In genomic region chr5:116039706-116040105, GRCm38 (mm10) we compare ENCODE assay signal across 12 mouse cellular contexts. TPM values are rescaled to one million over a fixed set of nuclear protein-coding genes. Genes with fewer than 3 reads are reported as not detected.
A peak's percentile ranks its signal among the peaks of the same experiment; 100 is the strongest.
DNase-seq lines count a peak whose midpoint lies in the region; ATAC-seq and TF ChIP-seq lines count a peak whose summit lies in the region.
"Had no signal": no experiment of that assay in that cellular context is flagged by ENCODE, and none has a peak within 500 bp of the region (broad histone marks: within the 10 kb centered on the region; RNA-seq: fewer than 3 reads in every experiment).

No protein-coding gene starts in this region.

- DNase-seq in midbrain, embryonic 14.5 days, result no peak
- no peak for DNase-seq in layer of hippocampus, adult 9-10 months (ENCODE audit: low spot score)
- no peak for DNase-seq in spleen, adult 12 weeks (ENCODE audit: low spot score)
- DNase-seq: adrenal gland, postnatal 36 days; cerebellum, adult 9-10 months; lung, postnatal 36 days; thymus, postnatal 36 days had no signal

- H3K36me3 ChIP-seq in hindbrain, embryonic 12.5 days, result no peaks in the 10 kb centered on the region
- no peaks in the 10 kb centered on the region for H3K36me3 ChIP-seq in hindbrain, embryonic 13.5 days
- H3K36me3 ChIP-seq in midbrain, embryonic 16.5 days (ENCODE audit: control insufficient read depth, insufficient read depth, low read length), result no peaks in the 10 kb centered on the region
- no peaks in the 10 kb centered on the region for H3K36me3 ChIP-seq in midbrain, embryonic 14.5 days (ENCODE audit: control insufficient read depth, insufficient read depth, low read length)
- no peaks in the 10 kb centered on the region for H3K36me3 ChIP-seq in intestine, postnatal 0 days (ENCODE audit: control insufficient read depth, insufficient read depth)

- H3K4me1 ChIP-seq in hindbrain, embryonic 12.5 days, result peaks cover 2% of the 10 kb centered on the region; the same call in 1 of the 2 replicates
- 0 out of 2 replicates have a peak, but pooled peaks cover 5% of the 10 kb centered on the region for H3K4me1 ChIP-seq in hindbrain, embryonic 13.5 days (replicated peaks)
- no peaks in the 10 kb centered on the region for H3K4me1 ChIP-seq in midbrain, embryonic 16.5 days (ENCODE audit: control insufficient read depth, insufficient read depth, low read length)
- H3K4me1 ChIP-seq in midbrain, embryonic 14.5 days (ENCODE audit: control insufficient read depth, insufficient read depth, low read length), result peaks cover 3% of the 10 kb centered on the region; the same call in 1 of the 2 replicates
- no peaks in the 10 kb centered on the region for H3K4me1 ChIP-seq in intestine, postnatal 0 days (replicated peaks; ENCODE audit: control insufficient read depth, insufficient read depth, low read length)

- H3K4me2 ChIP-seq in hindbrain, embryonic 12.5 days (replicated peaks), result 0 out of 2 replicates have a peak overlapping the region, but pooled peaks have one; percentile 11
- no peak overlapping the region for H3K4me2 ChIP-seq in hindbrain, embryonic 13.5 days
- H3K4me2 ChIP-seq in midbrain, embryonic 16.5 days (ENCODE audit: low read length), result peak overlapping the region; percentile 2; the same call in 1 of the 2 replicates
- no peak overlapping the region for H3K4me2 ChIP-seq in midbrain, embryonic 14.5 days (ENCODE audit: low read length)
- H3K4me2 ChIP-seq in intestine, postnatal 0 days (replicated peaks; ENCODE audit: low read depth), result peak overlapping the region; percentile 51

- no peaks in the 10 kb centered on the region for H3K9me3 ChIP-seq in hindbrain, embryonic 12.5 days (replicated peaks)
- H3K9me3 ChIP-seq in hindbrain, embryonic 13.5 days, result no peaks in the 10 kb centered on the region
- no peaks in the 10 kb centered on the region for H3K9me3 ChIP-seq in midbrain, embryonic 16.5 days (replicated peaks; ENCODE audit: control insufficient read depth, low read length, poor library complexity, severe bottlenecking)
- no peaks in the 10 kb centered on the region for H3K9me3 ChIP-seq in midbrain, embryonic 14.5 days (ENCODE audit: control insufficient read depth, low read length)
- no peaks in the 10 kb centered on the region for H3K9me3 ChIP-seq in intestine, postnatal 0 days (ENCODE audit: control insufficient read depth)

- TF ChIP-seq CTCF in intestine, postnatal 0 days (IDR thresholded peaks at IDR 0.05; ENCODE audit: low read depth), result no peak

- H3K27ac ChIP-seq in hindbrain, embryonic 12.5 days, result no peak overlapping the region
- H3K27ac ChIP-seq in hindbrain, embryonic 13.5 days, result no peak overlapping the region
- no peak overlapping the region for H3K27ac ChIP-seq in midbrain, embryonic 16.5 days (ENCODE audit: low read length)
- no peak overlapping the region for H3K27ac ChIP-seq in midbrain, embryonic 14.5 days (replicated peaks; ENCODE audit: low read depth, low read length)
- no peak overlapping the region for H3K27ac ChIP-seq in intestine, postnatal 0 days (ENCODE audit: low read depth, low read length)

- peaks cover 8% of the 10 kb centered on the region; the same call in 1 of the 2 replicates for H3K27me3 ChIP-seq in hindbrain, embryonic 12.5 days
- peaks cover 6% of the 10 kb centered on the region; the same call in 1 of the 2 replicates for H3K27me3 ChIP-seq in hindbrain, embryonic 13.5 days
- H3K27me3 ChIP-seq in midbrain, embryonic 16.5 days (ENCODE audit: control insufficient read depth, insufficient read depth, low read depth, low read length), result no peaks in the 10 kb centered on the region
- no peaks in the 10 kb centered on the region for H3K27me3 ChIP-seq in midbrain, embryonic 14.5 days (ENCODE audit: control insufficient read depth, insufficient read depth, low read length)
- H3K27me3 ChIP-seq in intestine, postnatal 0 days (replicated peaks; ENCODE audit: control insufficient read depth, insufficient read depth, low read length), result no peaks in the 10 kb centered on the region

- 34% methylated on average over 11 of the region's 11 CpGs for WGBS in hindbrain, embryonic 12.5 days
- 32% methylated on average over 11 of the region's 11 CpGs for WGBS in hindbrain, embryonic 13.5 days
- 35% methylated on average over 11 of the region's 11 CpGs for WGBS in midbrain, embryonic 16.5 days
- WGBS in midbrain, embryonic 14.5 days, result 28% methylated on average over 11 of the region's 11 CpGs
- WGBS in intestine, postnatal 0 days, result 20% methylated on average over 11 of the region's 11 CpGs

- ATAC-seq in hindbrain, embryonic 12.5 days (ENCODE audit: low FRiP score), result no peak
- ATAC-seq in hindbrain, embryonic 13.5 days (ENCODE audit: low FRiP score), result no peak
- no peak for ATAC-seq in midbrain, embryonic 16.5 days
- ATAC-seq in midbrain, embryonic 14.5 days (ENCODE audit: low FRiP score, low TSS enrichment), result no peak
- no peak for ATAC-seq in intestine, postnatal 0 days

- H3K9ac ChIP-seq in hindbrain, embryonic 12.5 days, result no peak overlapping the region
- H3K9ac ChIP-seq in hindbrain, embryonic 13.5 days, result no peak overlapping the region
- no peak overlapping the region for H3K9ac ChIP-seq in midbrain, embryonic 16.5 days (ENCODE audit: low read depth, low read length)
- no peak overlapping the region for H3K9ac ChIP-seq in midbrain, embryonic 14.5 days (replicated peaks; ENCODE audit: low read length)
- H3K9ac ChIP-seq in intestine, postnatal 0 days (ENCODE audit: low read depth, low read length), result no peak overlapping the region

- no peak overlapping the region for H3K4me3 ChIP-seq in hindbrain, embryonic 12.5 days
- H3K4me3 ChIP-seq in hindbrain, embryonic 13.5 days, result no peak overlapping the region
- H3K4me3 ChIP-seq in midbrain, embryonic 16.5 days (ENCODE audit: low read depth, low read length), result no peak overlapping the region
- no peak overlapping the region for H3K4me3 ChIP-seq in midbrain, embryonic 14.5 days (replicated peaks; ENCODE audit: low read depth, low read length)
- 0 out of 2 replicates have a peak overlapping the region, but pooled peaks have one; percentile 12 for H3K4me3 ChIP-seq in intestine, postnatal 0 days (ENCODE audit: low read depth, low read length)

RNA-seq across cellular contexts. Expression of gene Prkab1, which starts 15.4 kb away (rescaled TPM):
- polyA plus RNA-seq in hindbrain, embryonic 12.5 days (2016; fragmentation: Nextera tagmentation; extraction: Ambion mirVana), result 60.5 and 65.0 TPM in 2 replicates
- polyA plus RNA-seq in hindbrain, embryonic 13.5 days (2015; fragmentation: Nextera tagmentation; extraction: Ambion mirVana), result 54.8 and 55.0 TPM in 2 replicates
- polyA plus RNA-seq in midbrain, embryonic 16.5 days (2015; fragmentation: Nextera tagmentation; extraction: Ambion mirVana), result 48.4 and 50.0 TPM in 2 replicates
- polyA plus RNA-seq in midbrain, embryonic 14.5 days (2014; fragmentation: Nextera tagmentation; extraction: Ambion mirVana), result 46.7 and 49.1 TPM in 2 replicates
- polyA plus RNA-seq in intestine, postnatal 0 days (2015; fragmentation: Nextera tagmentation; extraction: Ambion mirVana), result 77.8 and 80.6 TPM in 2 replicates

RNA-seq across cellular contexts. Expression of gene Tmem233, which starts 43.3 kb away (rescaled TPM):
- polyA plus RNA-seq in hindbrain, embryonic 12.5 days (2016; fragmentation: Nextera tagmentation; extraction: Ambion mirVana), result not detected in 2 replicates
- not detected in 2 replicates for polyA plus RNA-seq in hindbrain, embryonic 13.5 days (2015; fragmentation: Nextera tagmentation; extraction: Ambion mirVana)
- polyA plus RNA-seq in midbrain, embryonic 16.5 days (2015; fragmentation: Nextera tagmentation; extraction: Ambion mirVana), result not detected in 2 replicates
- not detected in 2 replicates for polyA plus RNA-seq in midbrain, embryonic 14.5 days (2014; fragmentation: Nextera tagmentation; extraction: Ambion mirVana)
- not detected in 2 replicates for polyA plus RNA-seq in intestine, postnatal 0 days (2015; fragmentation: Nextera tagmentation; extraction: Ambion mirVana)
- polyA plus RNA-seq: small intestine, adult 2 months had no signal

Comparison
In these comparisons a context has a peak if more than half of its experiments do, and no peak if none do; other contexts are left out.
1. H3K4me2 ChIP-seq: peak in hindbrain, embryonic 12.5 days (single experiment), midbrain, embryonic 16.5 days (single experiment) and intestine, postnatal 0 days (single experiment); none in hindbrain, embryonic 13.5 days (single experiment) and midbrain, embryonic 14.5 days (single experiment).